8 mouse cellular contexts compared by ENCODE assay signal in the genomic region with DNA sequence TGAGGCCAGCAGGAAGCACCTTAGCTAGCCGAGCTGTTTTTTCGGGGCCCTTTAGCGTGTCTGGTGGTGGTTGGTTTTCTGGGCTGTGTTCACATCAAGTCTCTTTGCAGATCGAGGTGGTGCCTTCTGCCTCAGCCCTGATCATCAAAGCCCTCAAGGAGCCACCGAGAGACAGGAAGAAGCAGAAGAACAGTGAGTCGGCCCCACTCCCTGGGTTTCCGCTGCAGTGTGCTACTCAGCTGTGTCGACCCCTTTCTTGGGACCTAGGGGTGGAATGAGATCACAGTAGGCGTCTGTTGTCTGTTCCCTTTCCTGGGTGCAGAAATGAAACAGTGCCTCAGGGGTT. TPM values are rescaled to one million over a fixed set of nuclear protein-coding genes. Genes with fewer than 3 reads are reported as not detected.
DNase-seq lines count a peak whose midpoint lies in the region; ATAC-seq and TF ChIP-seq lines count a peak whose summit lies in the region.

No protein-coding gene starts in this region.

- peaks cover 26% of the 10 kb centered on the region for H3K36me3 ChIP-seq in heart, postnatal 0 days (replicated peaks; ENCODE audit: control insufficient read depth, insufficient read depth, low read length)
- peaks cover 22% of the 10 kb centered on the region for H3K36me3 ChIP-seq in neural tube, embryonic 12.5 days

- TF ChIP-seq EP300 in heart, postnatal 0 days (IDR thresholded peaks at IDR 0.05; ENCODE audit: low read depth) = no peak

- peak overlapping the region; percentile 71 for H3K4me2 ChIP-seq in heart, postnatal 0 days (ENCODE audit: low read depth, low read length)
- peak overlapping the region; percentile 94 for H3K4me2 ChIP-seq in neural tube, embryonic 12.5 days (replicated peaks)

- no peak for ATAC-seq in heart, postnatal 0 days (ENCODE audit: insufficient read depth, low read depth)
- ATAC-seq in neural tube, embryonic 12.5 days (ENCODE audit: low FRiP score, low read depth) = no peak

- peak overlapping the region; percentile 55 for H3K4me3 ChIP-seq in heart, postnatal 0 days (ENCODE audit: low read depth, low read length)
- H3K4me3 ChIP-seq in neural tube, embryonic 12.5 days = peak overlapping the region; percentile 85

- H3K4me1 ChIP-seq in heart, postnatal 0 days (ENCODE audit: control insufficient read depth, insufficient read depth) = peaks cover 23% of the 10 kb centered on the region
- H3K4me1 ChIP-seq in neural tube, embryonic 12.5 days = peaks cover 48% of the 10 kb centered on the region

- H3K27me3 ChIP-seq in heart, postnatal 0 days (ENCODE audit: control insufficient read depth, insufficient read depth, low read length) = no peaks in the 10 kb centered on the region
- H3K27me3 ChIP-seq in neural tube, embryonic 12.5 days (replicated peaks) = no peaks in the 10 kb centered on the region

- H3K27ac ChIP-seq in heart, postnatal 0 days (ENCODE audit: low read depth) = peak overlapping the region; percentile 88
- H3K27ac ChIP-seq in neural tube, embryonic 12.5 days = no peak overlapping the region

- H3K9ac ChIP-seq in heart, postnatal 0 days (replicated peaks; ENCODE audit: low read depth, low read length) = peak overlapping the region; percentile 74
- peak overlapping the region; percentile 95 for H3K9ac ChIP-seq in neural tube, embryonic 12.5 days

- no peak for TF ChIP-seq CTCF in heart, postnatal 0 days (IDR thresholded peaks at IDR 0.05; ENCODE audit: low read depth)

- no peaks in the 10 kb centered on the region for H3K9me3 ChIP-seq in heart, postnatal 0 days (replicated peaks; ENCODE audit: control insufficient read depth, low read length)
- H3K9me3 ChIP-seq in neural tube, embryonic 12.5 days = no peaks in the 10 kb centered on the region

- WGBS in heart, postnatal 0 days = 7% methylated on average over 9 of the region's 9 CpGs
- WGBS in neural tube, embryonic 12.5 days = 10% methylated on average over 9 of the region's 9 CpGs

- DNase-seq in heart, postnatal 0 days (ENCODE audit: low spot score) = no peak
- DNase-seq in heart, adult 8-10 months (ENCODE audit: low spot score) = no peak
- peak; percentile 76 for DNase-seq in T-cell, adult 2 months (ENCODE audit: low spot score)
- DNase-seq in induced T-regulatory cell, adult 2 months (ENCODE audit: low read depth) = peak; percentile 66
- no peak for DNase-seq in layer of hippocampus, postnatal 36 days
- DNase-seq in testis, postnatal 10 days (ENCODE audit: low spot score) = no peak
- no peak for DNase-seq in kidney, postnatal 36 days

RNA-seq across cellular contexts. Expression of a gene that starts 1.4 kb away (rescaled TPM):
- 5.9 and 12.0 TPM in 2 replicates for total RNA-seq in heart, postnatal 0 days (2014; rRNA removed; ENCODE audit: low replicate concordance)
- polyA plus RNA-seq in heart, postnatal 0 days (2015; fragmentation: Nextera tagmentation; extraction: Ambion mirVana) = 5.4 and 5.6 TPM in 2 replicates
- total RNA-seq in heart, adult 8-10 months (2022) = 10 to 100 TPM; 13.1 to 21.8 (median 17.5) TPM
- polyA plus RNA-seq in neural tube, embryonic 12.5 days (2016; fragmentation: Nextera tagmentation; extraction: Ambion mirVana) = 17.8 and 22.3 TPM in 2 replicates
- total RNA-seq in layer of hippocampus, postnatal 36 days (2021) = 10 to 100 TPM; 32.4 to 34.7 TPM

RNA-seq across cellular contexts. Expression of a gene that starts 1.5 kb away (rescaled TPM):
- 242 and 255 TPM in 2 replicates for total RNA-seq in heart, postnatal 0 days (2014; rRNA removed; ENCODE audit: low replicate concordance)
- polyA plus RNA-seq in heart, postnatal 0 days (2015; fragmentation: Nextera tagmentation; extraction: Ambion mirVana) = 76.9 and 80.1 TPM in 2 replicates
- 10 to 100 TPM; 56.3 to 66.1 (median 58.9) TPM for total RNA-seq in heart, adult 8-10 months (2022)
- polyA plus RNA-seq in neural tube, embryonic 12.5 days (2016; fragmentation: Nextera tagmentation; extraction: Ambion mirVana) = 108 and 122 TPM in 2 replicates
- total RNA-seq in layer of hippocampus, postnatal 36 days (2021) = 100 to 1,000 TPM; 110 to 112 TPM

RNA-seq across cellular contexts. Expression of a gene that starts 19.0 kb away (rescaled TPM):
- 42.1 and 46.2 TPM in 2 replicates for total RNA-seq in heart, postnatal 0 days (2014; rRNA removed; ENCODE audit: low replicate concordance)
- polyA plus RNA-seq in heart, postnatal 0 days (2015; fragmentation: Nextera tagmentation; extraction: Ambion mirVana) = 24.7 and 27.9 TPM in 2 replicates
- 10 to 100 TPM; 15.2 to 20.2 (median 17.1) TPM for total RNA-seq in heart, adult 8-10 months (2022)
- 25.0 and 26.3 TPM in 2 replicates for polyA plus RNA-seq in neural tube, embryonic 12.5 days (2016; fragmentation: Nextera tagmentation; extraction: Ambion mirVana)
- 10 to 100 TPM; 18.4 to 18.9 TPM for total RNA-seq in layer of hippocampus, postnatal 36 days (2021)

Comparison
In these comparisons a context has a peak if more than half of its experiments do, and no peak if none do; other contexts are left out.
1. DNase-seq: peak in T-cell, adult 2 months (single experiment) and induced T-regulatory cell, adult 2 months (single experiment); none in heart, postnatal 0 days (single experiment), heart, adult 8-10 months (single experiment), layer of hippocampus, postnatal 36 days (0 of 2), testis, postnatal 10 days (single experiment) and kidney, postnatal 36 days (0 of 2).